Mouse (Mus musculus) neural tube, embryonic 10.5 days (tissue): ENCODE measurements around the gene C2cd4d.
A peak's percentile ranks its signal among the peaks of the same experiment; 100 is the strongest.

ENCODE experiments used
- DNase-seq: peaks from one replicate; pipeline ENCODE4 v3.0.0-alpha.2; 2017; ENCODE audit warnings: low spot score; ENCODE audit errors: extremely low spot score

The C2cd4d gene

GRCm38 (mm10) chr3:94413031-94413679 lies 50.9 kb downstream of the C2cd4d start, which contains the start of gene Tdrkh:
TSS of gene Tdrkh (plus strand) at chr3:94413273.
- peak; percentile 93 for DNase-seq
